Mouse (Mus musculus): ENCODE results near the gene Slc6a19.
"Not testable (repeated sequence)": the region's sequence is repeated elsewhere in the genome, so short reads cannot be mapped to it uniquely, and the experiment has no call there.

Slc6a19 gene

GRCm38 (mm10) chr13:73704694-73705325, at the start of gene Slc6a19:
TSS of gene Slc6a19 (minus strand) at chr13:73704865.
- in situ Hi-C loops (cut with MboI) = no loop called here

- in situ Hi-C loops (cut with MboI) = no loop called here
These were observed 46.6 kb upstream of the Slc6a19 start for GRCm38 (mm10) chr13:73751284-73751683.

- in situ Hi-C loops (cut with MboI) = no loop called here
These were observed 45.8 kb upstream of the Slc6a19 start for GRCm38 (mm10) chr13:73750435-73750834.

- in situ Hi-C loops (cut with MboI) = no loop called here
These were observed 44.2 kb upstream of the Slc6a19 start for GRCm38 (mm10) chr13:73748663-73749440.

GRCm38 (mm10) chr13:73743662-73744061, 39.0 kb upstream of the Slc6a19 start:
- in situ Hi-C loops (cut with MboI) = no loop called here

- in situ Hi-C loops (cut with MboI) = no loop called here
These were observed 38.3 kb upstream of the Slc6a19 start for GRCm38 (mm10) chr13:73742944-73743343.

- in situ Hi-C loops (cut with MboI) = not testable (repeated sequence)
These were observed 35.8 kb upstream of the Slc6a19 start for GRCm38 (mm10) chr13:73740399-73740944.

- in situ Hi-C loops (cut with MboI) = no loop called here
These were observed 32.3 kb upstream of the Slc6a19 start for GRCm38 (mm10) chr13:73736943-73737342.

- in situ Hi-C loops (cut with MboI) = no loop called here
These were observed 31.3 kb upstream of the Slc6a19 start for GRCm38 (mm10) chr13:73735928-73736327.

- in situ Hi-C loops (cut with MboI) = no loop called here
These were observed 30.6 kb upstream of the Slc6a19 start for GRCm38 (mm10) chr13:73735270-73735669.

- in situ Hi-C loops (cut with MboI) = no loop called here
These were observed 29.7 kb upstream of the Slc6a19 start for GRCm38 (mm10) chr13:73734379-73734778.

- in situ Hi-C loops (cut with MboI) = no loop called here
These were observed 28.4 kb upstream of the Slc6a19 start, which contains the start of gene Slc12a7 for GRCm38 (mm10) chr13:73732742-73733700. TSS of gene Slc12a7 (plus strand) at chr13:73733094.

- in situ Hi-C loops (cut with MboI) = no loop called here
These were observed 27.6 kb upstream of the Slc6a19 start for GRCm38 (mm10) chr13:73732235-73732634.

- in situ Hi-C loops (cut with MboI) = no loop called here
These were observed 26.2 kb upstream of the Slc6a19 start for GRCm38 (mm10) chr13:73730913-73731312.

GRCm38 (mm10) chr13:73728633-73729032, 24.0 kb upstream of the Slc6a19 start:
- in situ Hi-C loops (cut with MboI) = loop anchor here (10.0 kb wide), 1 partner anchor 186 kb away; no protein-coding TSS in a partner anchor

GRCm38 (mm10) chr13:73727621-73728025, 23.0 kb upstream of the Slc6a19 start:
- in situ Hi-C loops (cut with MboI) = loop anchor here (10.0 kb wide), 1 partner anchor 187 kb away; no protein-coding TSS in a partner anchor

- in situ Hi-C loops (cut with MboI) = loop anchor here (10.0 kb wide), 1 partner anchor 189 kb away; no protein-coding TSS in a partner anchor
These were observed 20.6 kb upstream of the Slc6a19 start for GRCm38 (mm10) chr13:73725315-73725714.

GRCm38 (mm10) chr13:73723081-73723668, 18.5 kb upstream of the Slc6a19 start:
- in situ Hi-C loops (cut with MboI) = loop anchor here (5.0 to 10.0 kb wide), 2 partner anchors 94 to 192 kb away; no protein-coding TSS in a partner anchor

GRCm38 (mm10) chr13:73720241-73720640, 15.6 kb upstream of the Slc6a19 start:
- in situ Hi-C loops (cut with MboI) = loop anchor here (5.0 to 10.0 kb wide), 2 partner anchors 97 to 195 kb away; no protein-coding TSS in a partner anchor

GRCm38 (mm10) chr13:73718225-73718624, 13.6 kb upstream of the Slc6a19 start:
- in situ Hi-C loops (cut with MboI) = no loop called here

- in situ Hi-C loops (cut with MboI) = no loop called here
These were observed 9.4 kb upstream of the Slc6a19 start for GRCm38 (mm10) chr13:73714020-73714419.
